Mouse (Mus musculus) heart, postnatal 0 days (tissue): Measurements from ENCODE around the gene Eif2a.

Experiments
- CTCF ChIP-seq: IDR thresholded peaks from 2 replicates; pipeline ENCODE4 v1.5.1; 2016; ENCODE audit warnings: antibody characterized with exemption, control low read depth, low read depth
- EP300 ChIP-seq: IDR thresholded peaks from 2 replicates; pipeline ENCODE4 v1.6.1; 2016; ENCODE audit warnings: antibody characterized with exemption, low read depth

- TF ChIP-seq CTCF (no peak), EP300 (no peak)
Measured at GRCm38 (mm10) chr3:58508020-58508750, 17.4 kb upstream of the Eif2a start.
